Mouse (Mus musculus): Measurements from ENCODE around the gene Cox6b2.

DNA sequence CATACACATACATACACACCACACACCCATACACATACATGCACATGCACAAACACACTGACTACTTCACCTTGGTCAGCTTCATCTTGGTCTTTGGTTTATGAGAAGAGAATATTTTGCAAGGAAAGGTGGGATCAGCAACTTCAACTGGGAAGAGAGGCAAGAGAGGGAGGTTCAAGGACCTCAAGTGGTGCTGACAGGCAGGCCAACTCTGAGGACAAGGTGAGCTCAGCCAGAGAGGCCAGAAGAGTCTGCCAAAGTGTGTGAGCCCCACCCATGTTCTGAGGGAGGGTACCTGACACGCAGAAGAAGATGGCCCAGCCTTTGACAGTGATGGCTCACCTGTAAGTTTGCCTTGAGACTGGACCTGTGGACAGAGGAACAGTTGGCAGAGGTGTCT lies 6.8 kb upstream of the Cox6b2 start:
- no peak for TF ChIP-seq POLR2A (IDR thresholded peaks at IDR 0.05; ENCODE audit: borderline replicate concordance, low read depth, low read length)
- TF ChIP-seq CTCF (IDR thresholded peaks at IDR 0.05; ENCODE audit: low read depth, low read length) = no peak
